Mouse (Mus musculus) lung, postnatal 0 days (tissue): ENCODE measurements around the gene Tnr.

Source experiments
- CTCF ChIP-seq: IDR thresholded peaks from 2 replicates; pipeline ENCODE4 v1.5.1; 2016; ENCODE audit warnings: antibody characterized with exemption, mild to moderate bottlenecking
- EP300 ChIP-seq: IDR thresholded peaks from 2 replicates; pipeline ENCODE4 v1.6.1; 2016; ENCODE audit warnings: antibody characterized with exemption, mild to moderate bottlenecking, control low read depth

- TF ChIP-seq CTCF = no peak
- no peak for TF ChIP-seq EP300
Measured at GRCm38 (mm10) chr1:159742003-159742274, 218.4 kb downstream of the Tnr start.
